Mouse (Mus musculus): ENCODE measurements at regions not wholly inside any gene's neighbourhood (a gene's known extent, or its start where the extent isn't known, plus 50 kb on each side); places are given as distances from the start of the nearest gene placed in this dataset.

GRCm38 (mm10) chr14:76622634-76623291, 66.1 kb upstream of the Serp2 start:
- H3K9me3 ChIP-seq (replicated peaks), result no peaks in the 10 kb centered on the region
- no peak overlapping the region for H3K4me3 ChIP-seq (replicated peaks)
- H3K4me1 ChIP-seq, result peaks cover 61% of the 10 kb centered on the region
- H3K9ac ChIP-seq, result no peak overlapping the region
- H3K36me3 ChIP-seq, result no peaks in the 10 kb centered on the region
- H3K27ac ChIP-seq, result peak overlapping the region; percentile 91
- H3K4me2 ChIP-seq, result peak overlapping the region; percentile 38
- 2% methylated on average over 11 of the region's 11 CpGs for WGBS
- peak; percentile 78 for ATAC-seq (replicated peaks; ENCODE audit: low FRiP score)
- H3K27me3 ChIP-seq, result no peaks in the 10 kb centered on the region

GRCm38 (mm10) chr14:76619038-76619409, 62.3 kb upstream of the Serp2 start:
- peaks cover 40% of the 10 kb centered on the region for H3K4me1 ChIP-seq
- H3K9me3 ChIP-seq (replicated peaks), result no peaks in the 10 kb centered on the region
- H3K9ac ChIP-seq, result no peak overlapping the region
- no peak overlapping the region for H3K27ac ChIP-seq
- H3K4me3 ChIP-seq (replicated peaks), result no peak overlapping the region
- H3K4me2 ChIP-seq, result no peak overlapping the region
- WGBS, result 71% methylated on average over 7 of the region's 7 CpGs
- H3K27me3 ChIP-seq, result no peaks in the 10 kb centered on the region
- no peak for ATAC-seq (replicated peaks; ENCODE audit: low FRiP score)
- no peaks in the 10 kb centered on the region for H3K36me3 ChIP-seq

- H3K4me2 ChIP-seq, result no peak overlapping the region
- ATAC-seq (replicated peaks; ENCODE audit: low FRiP score), result no peak
- no peaks in the 10 kb centered on the region for H3K27me3 ChIP-seq
- H3K36me3 ChIP-seq, result no peaks in the 10 kb centered on the region
- peaks cover 40% of the 10 kb centered on the region for H3K4me1 ChIP-seq
- no peak overlapping the region for H3K9ac ChIP-seq
- H3K4me3 ChIP-seq (replicated peaks), result no peak overlapping the region
- WGBS, result 52% methylated on average over 14 of the region's 14 CpGs
- no peak overlapping the region for H3K27ac ChIP-seq
- H3K9me3 ChIP-seq (replicated peaks), result no peaks in the 10 kb centered on the region
Observed at GRCm38 (mm10) chr14:76618331-76619037, 61.8 kb upstream of the Serp2 start.

GRCm38 (mm10) chr14:76617889-76618288, 61.2 kb upstream of the Serp2 start:
- no peak overlapping the region for H3K9ac ChIP-seq
- no peak overlapping the region for H3K4me2 ChIP-seq
- no peak for ATAC-seq (replicated peaks; ENCODE audit: low FRiP score)
- no peak overlapping the region for H3K4me3 ChIP-seq (replicated peaks)
- WGBS, result 87% methylated on average over 1 of the region's 1 CpGs
- H3K27ac ChIP-seq, result no peak overlapping the region
- no peaks in the 10 kb centered on the region for H3K36me3 ChIP-seq
- H3K9me3 ChIP-seq (replicated peaks), result no peaks in the 10 kb centered on the region
- H3K4me1 ChIP-seq, result peaks cover 34% of the 10 kb centered on the region
- H3K27me3 ChIP-seq, result no peaks in the 10 kb centered on the region

GRCm38 (mm10) chr14:76617447-76617846, 60.8 kb upstream of the Serp2 start:
- ATAC-seq (replicated peaks; ENCODE audit: low FRiP score), result no peak
- no peak overlapping the region for H3K4me3 ChIP-seq (replicated peaks)
- no peak overlapping the region for H3K9ac ChIP-seq
- no peaks in the 10 kb centered on the region for H3K9me3 ChIP-seq (replicated peaks)
- WGBS, result 78% methylated on average over 11 of the region's 11 CpGs
- no peaks in the 10 kb centered on the region for H3K36me3 ChIP-seq
- peaks cover 30% of the 10 kb centered on the region for H3K4me1 ChIP-seq
- H3K27ac ChIP-seq, result no peak overlapping the region
- H3K4me2 ChIP-seq, result no peak overlapping the region
- H3K27me3 ChIP-seq, result no peaks in the 10 kb centered on the region

- Histone ChIP-seq H3K4me2 (no peak overlapping the region), H3K9ac (no peak overlapping the region), H3K36me3 (no peaks in the 10 kb centered on the region), H3K4me3 (replicated peaks) (no peak overlapping the region), H3K4me1 (peaks cover 19% of the 10 kb centered on the region), H3K27me3 (no peaks in the 10 kb centered on the region), H3K9me3 (replicated peaks) (no peaks in the 10 kb centered on the region), H3K27ac (no peak overlapping the region)
- ATAC-seq (replicated peaks; ENCODE audit: low FRiP score), result no peak
- WGBS, result 13% methylated on average over 3 of the region's 3 CpGs
Observed at GRCm38 (mm10) chr14:76616367-76616683, 59.6 kb upstream of the Serp2 start.

GRCm38 (mm10) chr14:76615603-76616366, 59.1 kb upstream of the Serp2 start:
- no peak overlapping the region for H3K4me3 ChIP-seq (replicated peaks)
- WGBS, result 72% methylated on average over 8 of the region's 8 CpGs
- H3K4me1 ChIP-seq, result peaks cover 23% of the 10 kb centered on the region
- H3K27ac ChIP-seq, result no peak overlapping the region
- no peak overlapping the region for H3K9ac ChIP-seq
- H3K36me3 ChIP-seq, result no peaks in the 10 kb centered on the region
- no peak for ATAC-seq (replicated peaks; ENCODE audit: low FRiP score)
- H3K9me3 ChIP-seq (replicated peaks), result no peaks in the 10 kb centered on the region
- no peaks in the 10 kb centered on the region for H3K27me3 ChIP-seq
- no peak overlapping the region for H3K4me2 ChIP-seq

GRCm38 (mm10) chr14:76615182-76615581, 58.5 kb upstream of the Serp2 start:
- no peak overlapping the region for H3K9ac ChIP-seq
- no peaks in the 10 kb centered on the region for H3K9me3 ChIP-seq (replicated peaks)
- H3K27ac ChIP-seq, result no peak overlapping the region
- H3K4me1 ChIP-seq, result peaks cover 28% of the 10 kb centered on the region
- no peaks in the 10 kb centered on the region for H3K27me3 ChIP-seq
- 66% methylated on average over 11 of the region's 11 CpGs for WGBS
- no peak for ATAC-seq (replicated peaks; ENCODE audit: low FRiP score)
- no peaks in the 10 kb centered on the region for H3K36me3 ChIP-seq
- no peak overlapping the region for H3K4me3 ChIP-seq (replicated peaks)
- no peak overlapping the region for H3K4me2 ChIP-seq

- 70% methylated on average over 5 of the region's 5 CpGs for WGBS
- Histone ChIP-seq H3K4me1 (peaks cover 29% of the 10 kb centered on the region), H3K4me2 (no peak overlapping the region), H3K9ac (no peak overlapping the region), H3K9me3 (replicated peaks) (no peaks in the 10 kb centered on the region), H3K36me3 (no peaks in the 10 kb centered on the region), H3K27me3 (no peaks in the 10 kb centered on the region), H3K4me3 (replicated peaks) (no peak overlapping the region), H3K27ac (no peak overlapping the region)
- ATAC-seq (replicated peaks; ENCODE audit: low FRiP score), result no peak
Observed at GRCm38 (mm10) chr14:76614682-76615081, 58.0 kb upstream of the Serp2 start.

GRCm38 (mm10) chr14:76613604-76614003, 56.9 kb upstream of the Serp2 start:
- H3K9me3 ChIP-seq (replicated peaks), result no peaks in the 10 kb centered on the region
- H3K9ac ChIP-seq, result no peak overlapping the region
- ATAC-seq (replicated peaks; ENCODE audit: low FRiP score), result no peak
- H3K4me3 ChIP-seq (replicated peaks), result no peak overlapping the region
- H3K4me1 ChIP-seq, result peaks cover 23% of the 10 kb centered on the region
- no peak overlapping the region for H3K4me2 ChIP-seq
- WGBS, result 91% methylated on average over 6 of the region's 6 CpGs
- H3K36me3 ChIP-seq, result no peaks in the 10 kb centered on the region
- no peak overlapping the region for H3K27ac ChIP-seq
- no peaks in the 10 kb centered on the region for H3K27me3 ChIP-seq

- Histone ChIP-seq H3K4me1 (peaks cover 24% of the 10 kb centered on the region), H3K36me3 (no peaks in the 10 kb centered on the region), H3K4me2 (0 out of 2 replicates have a peak overlapping the region, but pooled peaks have one; percentile 4), H3K4me3 (replicated peaks) (no peak overlapping the region), H3K27me3 (no peaks in the 10 kb centered on the region), H3K9me3 (replicated peaks) (no peaks in the 10 kb centered on the region), H3K27ac (peak overlapping the region; percentile 66; the same call in 1 of the 2 replicates), H3K9ac (no peak overlapping the region)
- peak; percentile 76 for ATAC-seq (replicated peaks; ENCODE audit: low FRiP score)
- 40% methylated on average over 11 of the region's 11 CpGs for WGBS
Observed at GRCm38 (mm10) chr14:76610429-76611378, 54.0 kb upstream of the Serp2 start.
